Mouse (Mus musculus): Measurements from ENCODE around the gene Nek11. TPM values are rescaled to one million over a fixed set of nuclear protein-coding genes. Genes with fewer than 3 reads are reported as not detected.

Gene Nek11
- total RNA-seq, 2 experiments from 2014 or later = 0.49 TPM; not detected in 1

DNA sequence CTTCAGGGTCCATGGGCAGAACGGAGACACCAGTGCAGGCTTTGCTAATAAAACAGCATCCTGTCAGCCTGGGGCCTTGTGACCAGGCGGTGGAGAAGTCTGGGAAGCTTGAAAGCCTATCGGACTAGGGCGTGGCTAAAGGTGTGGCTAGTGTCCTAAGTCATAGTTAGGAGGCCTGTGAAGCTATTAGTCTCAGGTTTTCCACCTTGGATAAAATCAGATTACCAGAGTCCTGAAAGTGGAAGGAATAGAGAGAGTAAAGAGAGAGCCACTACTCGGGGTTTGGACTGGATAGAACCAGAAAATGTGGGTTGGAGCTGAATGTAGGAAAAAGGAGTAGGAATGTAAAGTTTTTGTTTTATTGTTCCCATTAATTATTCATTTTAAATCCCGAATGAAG, 250.3 kb downstream of the Nek11 start, which contains the start of gene 1700080E11Rik:
1700080E11Rik (minus strand) TSS at position 101 of the 400 bp plus-strand sequence.
- DNase-seq (ENCODE audit: low spot score in 2 of 2) = no peak

DNA sequence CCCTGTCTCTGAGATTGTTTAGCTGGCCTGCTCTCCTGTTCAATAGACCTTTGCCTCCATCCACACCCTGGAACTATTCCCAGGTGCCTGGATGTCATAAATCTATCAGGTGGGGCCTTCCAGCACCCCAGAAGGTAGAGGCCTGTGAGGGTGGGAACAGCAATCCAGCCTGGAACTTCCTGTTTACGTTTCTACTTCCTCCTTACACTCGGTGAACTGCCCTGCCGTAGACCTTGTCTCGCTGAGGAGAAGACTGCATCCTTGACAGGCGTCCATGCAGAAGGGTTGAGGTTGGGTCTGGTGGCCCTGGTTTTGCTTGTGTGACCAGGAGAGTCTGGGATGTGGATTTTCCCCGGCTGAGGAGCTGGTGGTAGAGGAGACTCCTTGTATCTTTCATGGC, 256.1 kb downstream of the Nek11 start:
- DNase-seq (ENCODE audit: low spot score in 2 of 2) = no peak

DNA sequence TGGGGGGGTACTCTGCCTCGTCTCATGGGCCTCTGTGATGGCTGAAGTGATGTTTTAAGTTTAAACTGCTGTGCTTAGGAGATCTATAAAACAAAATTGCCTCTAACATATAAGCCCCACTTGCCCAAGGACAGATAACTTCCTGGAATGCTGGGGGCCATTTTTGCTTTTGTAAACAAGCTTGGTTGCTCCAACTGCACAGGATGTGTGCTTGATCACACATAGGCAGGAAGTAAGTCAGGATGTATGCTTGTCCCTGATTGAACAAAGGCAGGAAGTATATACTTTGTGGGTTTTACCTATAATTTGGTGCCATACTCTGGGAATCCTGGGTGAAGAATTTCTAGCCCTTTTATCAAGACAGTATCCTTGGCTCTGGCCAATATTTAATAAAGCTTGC, 258.9 kb downstream of the Nek11 start:
- DNase-seq (ENCODE audit: low spot score in 2 of 2) = no peak

DNA sequence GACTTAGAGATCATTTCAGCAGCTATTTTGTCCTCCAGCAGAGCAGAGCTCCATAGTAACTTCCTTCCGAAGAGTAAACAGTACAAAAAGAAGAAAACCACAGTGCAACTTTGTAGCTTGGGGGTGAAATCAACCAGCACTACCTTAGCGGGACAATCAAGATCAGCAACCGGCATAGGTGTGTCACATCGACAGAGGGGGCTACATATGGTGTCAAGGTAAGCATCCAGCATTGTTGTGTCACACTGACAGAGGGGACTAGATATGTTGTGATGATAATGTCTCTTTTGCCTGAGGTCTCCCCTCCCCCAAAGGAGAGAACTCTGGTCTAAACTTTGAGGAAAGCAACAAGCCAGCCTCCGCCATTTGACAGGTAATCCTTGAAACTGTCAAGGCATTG, 260.8 kb downstream of the Nek11 start:
- DNase-seq (ENCODE audit: low spot score in 2 of 2) = no peak

DNA sequence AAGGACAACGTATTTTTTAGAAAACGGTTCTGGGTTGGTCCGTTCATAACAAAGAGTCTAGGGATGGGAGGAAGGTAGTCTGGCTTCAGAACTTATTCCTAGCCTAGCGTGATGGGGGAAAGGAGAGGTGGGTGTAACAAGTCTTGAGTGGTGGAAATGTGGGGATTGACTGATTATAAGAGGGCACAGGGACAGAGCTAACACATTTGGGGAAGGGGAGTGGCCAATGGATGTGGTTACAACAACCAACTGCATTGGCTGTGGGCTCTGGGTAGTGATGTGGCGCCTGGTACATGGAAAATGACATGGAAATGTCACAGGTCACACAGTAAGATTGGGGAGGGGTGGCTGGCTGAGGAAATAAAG, 263.3 kb downstream of the Nek11 start:
- DNase-seq (ENCODE audit: low spot score in 2 of 2) = no peak

DNA sequence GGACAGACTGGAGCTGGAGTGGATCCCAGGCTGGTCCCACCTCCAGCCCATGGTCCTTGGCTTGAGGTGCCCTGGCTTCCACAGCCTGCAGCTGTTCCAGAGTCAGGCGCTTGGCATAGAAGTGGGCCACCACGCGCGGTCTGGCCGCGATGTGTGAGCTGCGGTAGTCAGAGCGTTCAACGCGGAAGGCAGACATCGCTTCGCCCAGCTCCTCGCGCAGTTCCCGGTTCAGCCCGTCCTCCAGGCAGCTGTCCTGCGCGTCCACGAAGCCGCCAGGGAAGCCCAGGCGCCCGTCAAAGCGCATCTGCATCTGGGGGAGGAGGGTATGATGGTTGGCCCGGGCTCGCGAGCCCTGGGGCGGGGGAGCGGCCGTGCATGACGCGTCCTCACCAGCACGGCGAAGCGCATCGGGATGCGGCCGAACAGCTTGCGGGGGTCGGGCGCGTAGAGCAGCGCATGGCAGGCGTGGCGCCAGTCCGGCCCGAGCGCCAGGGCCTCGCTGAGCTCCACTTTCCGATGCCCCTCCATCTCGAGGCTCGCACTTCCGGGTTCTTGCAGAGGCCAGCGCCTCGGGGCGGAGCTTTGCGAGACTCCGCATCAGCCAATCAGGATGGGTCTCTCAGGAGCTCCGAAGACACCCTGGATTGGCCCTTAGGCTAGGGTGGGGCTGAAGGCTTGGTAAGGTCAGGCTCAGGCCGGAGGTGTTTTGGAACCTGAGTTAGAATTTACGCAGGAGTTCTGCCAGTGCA, 263.9 kb downstream of the Nek11 start, which contains the start of gene Nudt16:
Nudt16 (minus strand) TSS at position 572 of the 749 bp plus-strand sequence.
- peak; percentile 69 to 88 for DNase-seq (ENCODE audit: low spot score in 2 of 2)

DNA sequence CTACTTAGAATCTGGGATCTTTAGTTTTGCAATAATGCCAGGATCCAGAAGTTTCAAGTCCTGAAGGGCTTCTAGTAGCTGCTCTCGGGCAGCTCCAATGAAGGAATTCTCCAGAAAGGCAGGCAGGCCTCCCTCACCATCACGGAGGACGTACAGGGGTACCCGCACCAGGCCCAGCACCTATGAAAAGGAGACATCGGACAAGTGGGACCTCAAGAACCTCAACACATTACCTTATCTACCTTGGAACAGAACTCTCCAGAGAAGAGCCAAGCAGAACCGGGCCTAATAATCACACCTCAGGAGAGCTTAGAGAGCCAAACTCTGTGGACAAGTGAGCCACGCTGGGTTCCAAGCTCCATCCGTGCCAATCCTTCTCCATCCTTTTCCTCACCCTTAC, 265.0 kb downstream of the Nek11 start:
- peak in 1 of 2 experiments; percentile 5 for DNase-seq (ENCODE audit: low spot score in 2 of 2)

DNA sequence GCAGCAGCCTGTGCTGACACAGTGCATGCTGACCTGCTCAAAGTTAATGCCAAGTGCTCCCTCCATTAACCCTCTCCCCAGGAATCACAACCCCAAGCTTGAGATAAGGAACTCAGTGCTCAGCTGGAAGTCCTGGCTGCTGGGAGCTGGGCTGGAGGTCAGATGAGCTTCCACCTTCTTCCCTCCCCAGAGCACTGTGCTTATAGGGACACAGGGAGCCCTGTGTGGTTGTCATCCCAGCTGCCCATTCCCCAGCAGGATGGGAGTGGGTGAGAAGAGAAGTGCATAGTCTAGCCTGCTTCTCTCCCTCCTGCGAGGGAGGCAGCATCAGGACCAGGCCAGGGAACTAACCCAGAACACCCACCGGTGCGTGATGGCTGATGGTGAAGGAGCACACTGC, 270.1 kb downstream of the Nek11 start:
- peak in 1 of 2 experiments; percentile 5 for DNase-seq (ENCODE audit: low spot score in 2 of 2)

Other genes starting within 250 kb of the Nek11 start
- gene Aste1, start 132 bp downstream of the Nek11 start, total RNA-seq (2021) = 1 to 10 TPM; 6.2 to 9.1 TPM
- gene Atp2c1, start 131.8 kb upstream of the Nek11 start, total RNA-seq (2021) = 10 to 100 TPM; 65.9 to 71.9 TPM
- 10 to 100 TPM; 19.7 to 23.9 TPM for gene Pik3r4, start 247.5 kb upstream of the Nek11 start, total RNA-seq (2021)

Measured in gastrocnemius, postnatal 4 days (tissue).